Mouse (Mus musculus) intestine, embryonic 16.5 days (tissue): ENCODE data around the gene 4930519G04Rik. TPM values are rescaled to one million over a fixed set of nuclear protein-coding genes. Genes with fewer than 3 reads are reported as not detected.
"Not testable (repeated sequence)": the region's sequence is repeated elsewhere in the genome, so short reads cannot be mapped to it uniquely, and the experiment has no call there.

Experiments used
- ATAC-seq: fragments of 200-750 bp; cut with Nextera tagmentation; 2 replicates; pipeline ENCODE4 v1.8.0; 2017; ENCODE audit warnings: moderate TSS enrichment, moderate library complexity
- H3K27ac ChIP-seq: fragments of 300-500 bp; sonication (generic); 2 replicates; pipeline ENCODE4 v1.5.1; 2014; ENCODE audit warnings: mild to moderate bottlenecking, low read length
- H3K27me3 ChIP-seq: fragments of 300-500 bp; sonication (generic); replicated peaks from 2 replicates; pipeline ENCODE4 v1.6.1; 2014; ENCODE audit warnings: low read length, control low read depth, mixed read lengths; ENCODE audit not compliant: control insufficient read depth, insufficient read depth
- H3K36me3 ChIP-seq: fragments of 300-500 bp; sonication (generic); 2 replicates; pipeline ENCODE4 v1.6.1; 2014; ENCODE audit warnings: low read length, control low read depth; ENCODE audit not compliant: control insufficient read depth, insufficient read depth
- H3K4me1 ChIP-seq: fragments of 300-500 bp; sonication (generic); 2 replicates; pipeline ENCODE4 v1.6.1; 2014; ENCODE audit warnings: low read length, control low read depth, mixed read lengths; ENCODE audit not compliant: control insufficient read depth, insufficient read depth
- H3K4me2 ChIP-seq: fragments of 300-500 bp; sonication (generic); 2 replicates; pipeline ENCODE4 v1.6.1; 2014; ENCODE audit warnings: low read depth, low read length, control low read depth
- H3K4me3 ChIP-seq: fragments of 300-500 bp; sonication (generic); 2 replicates; pipeline ENCODE4 v1.5.1; 2014; ENCODE audit warnings: mild to moderate bottlenecking, low read length
- H3K9ac ChIP-seq: fragments of 300-500 bp; sonication (generic); 2 replicates; pipeline ENCODE4 v1.6.1; 2014; ENCODE audit warnings: low read depth, low read length
- H3K9me3 ChIP-seq: fragments of 300-500 bp; sonication (generic); 2 replicates; pipeline ENCODE4 v1.6.1; 2016; ENCODE audit warnings: low read length, control low read depth; ENCODE audit not compliant: control insufficient read depth
- WGBS: fragments of 180-500 bp; shearing (Covaris S2); extraction: QIAGEN DNeasy Blood & Tissue Kit; methylation state at CpG from one replicate; pipeline ENCODE4 v1.1.7; 2014; 5-methylcytosine and 5-hydroxymethylcytosine counted together
- polyA plus RNA-seq: library from polyadenylated mRNA; unstranded; fragments of >200 nt; fragmentation: Nextera tagmentation; extraction: Ambion mirVana; gene quantifications from 2 replicates; pipeline ENCODE4 v1.2.1, GENCODE M21; 2015

Gene 4930519G04Rik
- polyA plus RNA-seq, 1 experiment from 2014 or later: not detected

DNA sequence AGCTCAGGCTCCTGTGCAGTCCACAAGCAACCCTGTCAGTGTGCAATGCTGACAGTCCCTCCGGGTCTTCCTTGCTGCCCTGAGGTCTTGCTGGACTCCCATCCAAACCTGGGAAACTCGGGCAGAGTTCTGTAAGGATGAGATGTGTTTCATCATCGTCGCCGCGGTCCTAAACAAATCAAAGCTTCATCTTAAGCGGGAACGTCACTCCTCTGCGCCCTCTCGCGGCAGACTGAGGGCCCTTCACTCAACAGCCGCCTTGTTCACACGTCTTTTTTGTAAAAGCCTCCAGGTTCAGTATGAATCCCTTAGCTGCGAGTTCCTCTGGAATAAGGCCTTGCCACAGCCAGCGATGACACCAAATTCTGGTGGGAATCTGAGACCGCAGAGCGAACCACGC is 5.8 kb downstream of the 4930519G04Rik start:
- Histone ChIP-seq H3K9ac (0 out of 2 replicates have a peak overlapping the region, but pooled peaks have one; percentile 25), H3K27me3 (peaks cover 4% of the 10 kb centered on the region; the same call in 1 of the 2 replicates), H3K9me3 (no peaks in the 10 kb centered on the region), H3K4me3 (peak overlapping the region; percentile 23; the same call in 1 of the 2 replicates), H3K4me2 (peak overlapping the region; percentile 32), H3K4me1 (peaks cover 2% of the 10 kb centered on the region; the same call in 1 of the 2 replicates), H3K36me3 (no peaks in the 10 kb centered on the region), H3K27ac (no peak overlapping the region)
- WGBS: 4% methylated on average over 18 of the region's 18 CpGs
- no peak for ATAC-seq

- Histone ChIP-seq H3K4me1 (no peaks in the 10 kb centered on the region), H3K27ac (no peak overlapping the region), H3K36me3 (no peaks in the 10 kb centered on the region), H3K9me3 (no peaks in the 10 kb centered on the region), H3K27me3 (peaks cover 4% of the 10 kb centered on the region; the same call in 1 of the 2 replicates), H3K9ac (no peak overlapping the region), H3K4me3 (no peak overlapping the region), H3K4me2 (no peak overlapping the region)
- no peak for ATAC-seq
- 57% methylated on average over 6 of the region's 6 CpGs for WGBS
These were observed 8.3 kb downstream of the 4930519G04Rik start for GRCm38 (mm10) chr5:114861730-114862129.

- no peaks in the 10 kb centered on the region for H3K36me3 ChIP-seq
- no peak overlapping the region for H3K9ac ChIP-seq
- no peak overlapping the region for H3K4me2 ChIP-seq
- H3K4me1 ChIP-seq: no peaks in the 10 kb centered on the region
- H3K9me3 ChIP-seq: peaks cover 11% of the 10 kb centered on the region
- no peak for ATAC-seq
- 75% methylated on average over 7 of the region's 7 CpGs for WGBS
- no peak overlapping the region for H3K4me3 ChIP-seq
- no peak overlapping the region for H3K27ac ChIP-seq
- no peaks in the 10 kb centered on the region for H3K27me3 ChIP-seq
These were observed 11.3 kb downstream of the 4930519G04Rik start for GRCm38 (mm10) chr5:114864813-114865212.

- Histone ChIP-seq H3K36me3 (no peaks in the 10 kb centered on the region), H3K9ac (no peak overlapping the region), H3K27ac (no peak overlapping the region), H3K4me1 (no peaks in the 10 kb centered on the region), H3K4me3 (no peak overlapping the region), H3K4me2 (no peak overlapping the region), H3K27me3 (no peaks in the 10 kb centered on the region), H3K9me3 (peaks cover 11% of the 10 kb centered on the region)
- 90% methylated on average over 12 of the region's 12 CpGs for WGBS
- ATAC-seq: no peak
These were observed 11.8 kb downstream of the 4930519G04Rik start for GRCm38 (mm10) chr5:114865279-114865678.

GRCm38 (mm10) chr5:114875858-114876257 is 22.4 kb downstream of the 4930519G04Rik start:
- Histone ChIP-seq H3K9ac (no peak overlapping the region), H3K4me3 (no peak overlapping the region), H3K27ac (no peak overlapping the region), H3K27me3 (peaks cover 2% of the 10 kb centered on the region; the same call in 1 of the 2 replicates), H3K4me1 (no peaks in the 10 kb centered on the region), H3K36me3 (no peaks in the 10 kb centered on the region), H3K9me3 (no peaks in the 10 kb centered on the region), H3K4me2 (peak overlapping the region; percentile 30; the same call in 1 of the 2 replicates)
- 0 out of 2 replicates have a peak, but pooled peaks have one; percentile 48 for ATAC-seq
- 50% methylated on average over 6 of the region's 6 CpGs for WGBS

DNA sequence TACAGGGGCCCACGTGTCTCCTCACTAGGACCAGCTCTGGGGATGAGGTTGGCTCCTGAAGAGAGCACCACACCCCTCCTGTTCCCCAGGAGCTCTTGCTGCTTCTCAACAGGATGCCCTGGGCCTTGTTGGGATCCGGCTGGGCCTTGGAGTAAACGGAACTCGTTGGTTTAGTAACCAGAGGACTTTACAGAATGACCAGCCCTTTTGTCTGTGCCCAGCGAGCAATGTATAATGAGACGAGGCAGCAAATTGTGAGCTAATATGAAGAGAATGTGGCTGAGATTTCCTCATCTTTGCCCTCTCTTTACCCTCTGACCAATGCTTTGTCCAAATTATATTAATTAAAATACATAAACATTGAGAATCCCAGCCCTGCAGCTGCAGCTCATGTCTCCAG is 22.9 kb downstream of the 4930519G04Rik start:
- WGBS: 55% methylated on average over 6 of the region's 6 CpGs
- no peak overlapping the region for H3K9ac ChIP-seq
- no peaks in the 10 kb centered on the region for H3K9me3 ChIP-seq
- H3K27me3 ChIP-seq: peaks cover 2% of the 10 kb centered on the region; the same call in 1 of the 2 replicates
- no peak for ATAC-seq
- H3K4me2 ChIP-seq: no peak overlapping the region
- no peak overlapping the region for H3K27ac ChIP-seq
- no peaks in the 10 kb centered on the region for H3K36me3 ChIP-seq
- no peak overlapping the region for H3K4me3 ChIP-seq
- no peaks in the 10 kb centered on the region for H3K4me1 ChIP-seq

- Histone ChIP-seq H3K9me3 (no peaks in the 10 kb centered on the region), H3K36me3 (no peaks in the 10 kb centered on the region), H3K4me2 (no peak overlapping the region), H3K4me3 (no peak overlapping the region), H3K4me1 (no peaks in the 10 kb centered on the region), H3K9ac (no peak overlapping the region), H3K27me3 (no peaks in the 10 kb centered on the region; the same call in 1 of the 2 replicates), H3K27ac (no peak overlapping the region)
- no peak for ATAC-seq
- WGBS: 60% methylated on average over 7 of the region's 7 CpGs
These were observed 24.0 kb downstream of the 4930519G04Rik start for GRCm38 (mm10) chr5:114877487-114877886.

GRCm38 (mm10) chr5:114879399-114879798 is 25.9 kb downstream of the 4930519G04Rik start:
- no peaks in the 10 kb centered on the region for H3K9me3 ChIP-seq
- WGBS: 48% methylated on average over 13 of the region's 13 CpGs
- H3K4me3 ChIP-seq: no peak overlapping the region
- ATAC-seq: no peak
- no peak overlapping the region for H3K9ac ChIP-seq
- no peaks in the 10 kb centered on the region for H3K27me3 ChIP-seq
- H3K27ac ChIP-seq: no peak overlapping the region
- no peak overlapping the region for H3K4me2 ChIP-seq
- H3K4me1 ChIP-seq: no peaks in the 10 kb centered on the region
- no peaks in the 10 kb centered on the region for H3K36me3 ChIP-seq

- not testable (repeated sequence) for H3K27ac ChIP-seq, H3K9me3 ChIP-seq, H3K36me3 ChIP-seq, H3K9ac ChIP-seq, ATAC-seq, H3K4me3 ChIP-seq, H3K4me1 ChIP-seq, H3K27me3 ChIP-seq, H3K4me2 ChIP-seq
- 79% methylated on average over 6 of the region's 7 CpGs for WGBS
These were observed 28.9 kb downstream of the 4930519G04Rik start for GRCm38 (mm10) chr5:114882319-114882718.

DNA sequence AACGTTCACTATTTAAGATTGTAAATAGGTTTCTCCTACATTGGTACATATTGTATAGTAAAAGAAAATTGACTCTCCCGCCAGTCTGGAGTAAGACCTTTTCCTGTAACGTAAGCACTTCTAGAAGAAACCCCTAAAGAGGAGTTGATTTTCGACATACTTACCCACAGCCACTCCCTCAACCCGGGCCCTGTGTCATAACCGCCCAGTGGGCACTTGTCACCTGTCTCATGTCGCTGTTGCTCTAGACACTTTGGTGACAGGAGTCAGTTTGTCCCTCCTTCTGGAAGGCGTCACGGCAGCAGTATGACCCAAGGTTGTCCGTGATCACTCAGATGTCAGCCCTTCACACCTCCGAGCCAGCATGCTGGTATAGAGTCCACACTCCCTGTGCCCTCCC is 29.6 kb downstream of the 4930519G04Rik start:
- no peak for ATAC-seq
- 87% methylated on average over 11 of the region's 11 CpGs for WGBS
- Histone ChIP-seq H3K9ac (no peak overlapping the region), H3K27me3 (no peaks in the 10 kb centered on the region), H3K4me2 (no peak overlapping the region), H3K4me1 (no peaks in the 10 kb centered on the region), H3K9me3 (no peaks in the 10 kb centered on the region), H3K4me3 (no peak overlapping the region), H3K36me3 (no peaks in the 10 kb centered on the region), H3K27ac (no peak overlapping the region)
